Mouse (Mus musculus): ENCODE results near the gene Ring1.
A peak's percentile ranks its signal among the peaks of the same experiment; 100 is the strongest.
"Not testable (repeated sequence)": the region's sequence is repeated elsewhere in the genome, so short reads cannot be mapped to it uniquely, and the experiment has no call there.

Ring1 gene

DNA sequence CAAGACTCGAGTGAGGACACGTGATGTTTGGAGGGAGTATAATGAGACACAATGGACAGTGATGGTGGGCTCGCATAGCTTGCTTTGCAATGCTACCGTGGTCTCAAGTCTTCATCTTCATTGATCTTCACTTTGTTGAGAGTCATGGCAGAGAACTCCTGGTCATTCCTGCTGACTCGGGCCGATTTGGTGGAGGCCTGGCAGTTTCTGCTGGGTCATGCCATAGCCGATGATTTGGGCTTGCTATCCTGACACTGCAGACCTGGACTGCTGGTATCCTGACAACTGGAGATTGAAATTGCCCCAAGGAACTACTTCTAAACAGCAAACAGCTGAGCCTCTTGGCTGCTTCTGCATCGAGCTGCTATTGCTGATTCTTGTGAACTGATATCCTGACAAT, 29.5 kb downstream of the Ring1 start:
- DNase-seq (ENCODE audit: low spot score in 2 of 2): no peak

DNA sequence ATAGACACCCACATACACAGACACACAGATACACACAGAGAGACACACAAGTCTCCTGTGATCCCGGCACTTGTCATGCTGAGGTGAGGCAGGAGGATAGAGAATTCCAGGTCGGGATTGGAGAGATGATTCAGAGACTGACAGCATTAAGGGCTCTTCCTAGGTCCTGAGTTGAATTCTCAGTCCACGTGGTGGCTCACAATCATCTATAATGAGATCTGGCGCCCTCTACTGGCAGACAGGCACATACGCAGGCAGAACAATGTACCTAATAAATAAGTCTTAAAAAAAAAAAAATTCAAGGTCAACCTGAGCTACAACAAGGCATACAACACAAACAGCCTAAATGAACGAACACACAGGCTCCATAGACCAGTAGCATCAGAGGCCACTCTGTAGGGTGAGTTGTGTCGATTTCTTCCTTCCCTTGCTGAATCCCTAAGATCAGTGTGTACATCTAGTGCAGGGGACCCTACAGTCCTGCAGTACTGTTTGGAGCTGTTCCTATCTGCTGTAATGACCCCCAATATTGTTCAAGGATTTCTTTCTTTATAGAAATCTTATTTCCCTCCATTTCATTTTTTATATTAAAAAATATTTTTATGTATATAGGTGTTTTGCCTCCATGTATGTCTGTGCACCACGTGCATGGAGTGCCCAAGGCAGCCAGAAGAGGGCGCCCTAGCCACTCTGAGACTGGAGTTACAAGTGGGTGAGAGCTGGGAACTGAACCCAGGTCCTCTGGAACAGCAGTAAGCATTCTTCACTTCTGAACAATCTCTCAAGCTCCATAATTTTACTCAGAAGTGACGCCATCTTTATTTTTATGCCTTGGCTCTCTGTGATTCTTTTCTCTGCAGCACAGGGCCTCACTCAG, 32.5 kb downstream of the Ring1 start:
- peak in 1 of 2 experiments; percentile 47 for DNase-seq (ENCODE audit: low spot score in 2 of 2)

DNA sequence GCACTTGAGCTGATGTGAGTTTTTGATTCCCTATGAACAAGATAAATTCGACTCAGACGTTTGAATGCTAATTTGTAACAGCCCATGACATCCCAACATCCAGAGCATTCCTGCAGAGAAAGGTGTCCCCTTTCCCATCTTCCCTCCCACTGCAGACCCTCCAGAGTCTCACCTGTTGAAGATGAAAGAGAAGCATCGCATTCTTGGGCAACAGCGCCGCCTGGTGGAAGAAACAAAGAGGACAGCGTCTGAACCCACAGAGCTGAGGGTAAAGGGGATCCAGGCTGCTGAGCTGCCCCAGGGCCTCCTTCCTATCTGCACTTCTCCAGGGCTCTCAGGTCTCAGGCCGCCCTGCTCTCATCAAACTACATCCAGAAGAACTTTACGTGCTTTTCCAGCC, 42.3 kb downstream of the Ring1 start:
- not testable (repeated sequence) for DNase-seq (ENCODE audit: low spot score in 2 of 2)

DNA sequence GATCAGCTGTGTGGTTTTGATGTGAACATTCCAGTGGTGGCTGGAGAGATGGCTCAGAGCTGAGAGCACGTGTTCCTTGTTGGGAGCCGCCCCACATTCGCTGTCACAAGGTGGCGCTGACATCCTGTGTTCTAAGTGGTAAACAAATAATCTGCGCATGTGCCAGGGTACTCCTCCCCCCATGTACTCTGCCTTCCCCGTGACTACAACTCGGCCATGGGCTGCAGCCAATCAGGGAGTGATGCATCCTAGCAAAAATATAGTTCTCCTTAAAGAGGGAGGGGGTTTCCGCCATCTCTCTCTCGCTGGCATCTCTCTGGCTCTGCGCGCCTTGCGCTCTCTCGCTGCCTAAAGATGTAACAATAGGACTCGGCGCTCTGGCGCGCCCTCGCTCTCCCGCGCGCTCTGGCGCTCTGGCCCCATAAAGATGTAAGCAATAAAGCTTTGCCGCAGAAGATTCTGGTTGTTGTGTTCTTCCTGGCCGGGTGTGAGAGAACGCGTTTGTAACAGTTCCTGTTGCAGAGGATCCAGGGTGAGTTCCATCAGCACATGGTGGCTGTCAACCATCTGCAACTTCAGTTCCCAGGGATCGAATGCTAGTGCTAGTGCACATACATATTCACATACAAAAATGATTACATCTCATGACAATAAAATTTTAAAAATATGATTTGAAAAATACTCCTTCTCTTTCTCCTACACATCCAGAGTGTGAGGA, 43.1 kb downstream of the Ring1 start:
- DNase-seq (ENCODE audit: low spot score in 2 of 2): peak; percentile 92 to 94

DNA sequence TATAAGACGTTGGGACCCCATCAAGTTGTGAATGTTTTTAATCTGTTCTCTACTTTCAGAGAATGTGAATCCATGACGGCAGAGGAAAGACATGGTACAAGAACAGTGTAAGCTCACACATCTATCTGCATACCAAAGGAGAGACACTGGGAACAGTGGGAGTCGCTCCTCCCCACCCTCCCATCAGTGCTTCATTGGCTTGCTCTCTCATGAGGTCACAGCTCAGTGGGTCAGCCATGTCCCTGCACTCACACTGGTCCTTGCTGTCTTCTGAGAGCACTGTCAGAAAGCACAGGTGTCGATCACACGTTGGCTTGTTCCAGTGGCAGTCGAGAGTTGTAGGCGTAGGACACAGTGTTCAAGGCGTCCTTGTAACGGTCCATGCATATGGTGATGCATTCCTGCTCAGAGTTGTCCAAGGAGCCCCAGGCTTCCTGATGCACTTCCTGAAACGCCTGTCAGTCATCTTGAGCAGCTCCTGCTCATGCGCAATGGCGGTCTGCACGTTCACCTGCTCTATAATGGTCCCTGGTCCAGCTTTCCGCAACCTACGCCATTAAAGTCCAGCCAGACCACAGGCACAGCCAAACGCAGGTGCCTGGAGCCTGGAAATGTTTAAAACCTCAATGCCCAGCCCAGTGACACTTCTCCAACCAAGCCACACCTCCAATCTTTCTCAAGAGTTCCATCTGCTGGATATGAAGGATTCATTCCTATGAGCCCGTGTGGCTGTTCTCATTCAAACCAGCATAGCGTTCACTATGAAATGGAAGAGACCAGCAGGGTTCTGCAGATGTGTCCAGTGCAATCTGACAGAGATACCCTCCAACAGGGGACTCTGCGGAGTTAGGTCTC, 44.1 kb downstream of the Ring1 start:
- no peak for DNase-seq (ENCODE audit: low spot score in 2 of 2)

DNA sequence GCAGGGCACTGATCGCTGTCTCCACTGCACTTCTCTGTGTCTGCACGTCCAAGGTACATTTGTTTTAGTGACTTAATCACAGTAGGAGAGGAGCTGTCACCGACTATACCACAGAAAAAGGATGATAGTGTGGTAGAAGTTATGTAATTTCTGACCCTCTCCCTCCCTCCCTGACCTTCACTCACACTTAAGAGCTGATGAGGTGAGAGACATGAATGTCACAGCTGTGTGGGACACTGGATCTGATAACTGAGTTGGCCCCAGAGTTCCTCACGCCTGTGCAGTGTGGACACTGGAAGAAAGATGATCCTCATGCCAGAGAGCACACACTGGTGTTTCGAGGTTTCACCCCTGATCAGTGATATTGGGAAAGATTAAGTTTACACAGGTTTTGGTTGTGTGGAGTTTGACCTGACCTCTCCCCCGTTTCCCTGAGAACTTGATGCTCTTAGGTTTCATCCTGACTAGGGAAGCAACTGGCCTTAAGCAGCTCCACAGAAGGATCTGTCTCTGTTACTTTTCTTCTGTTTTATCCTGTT, 44.9 kb downstream of the Ring1 start:
- DNase-seq (ENCODE audit: low spot score in 2 of 2): no peak

DNA sequence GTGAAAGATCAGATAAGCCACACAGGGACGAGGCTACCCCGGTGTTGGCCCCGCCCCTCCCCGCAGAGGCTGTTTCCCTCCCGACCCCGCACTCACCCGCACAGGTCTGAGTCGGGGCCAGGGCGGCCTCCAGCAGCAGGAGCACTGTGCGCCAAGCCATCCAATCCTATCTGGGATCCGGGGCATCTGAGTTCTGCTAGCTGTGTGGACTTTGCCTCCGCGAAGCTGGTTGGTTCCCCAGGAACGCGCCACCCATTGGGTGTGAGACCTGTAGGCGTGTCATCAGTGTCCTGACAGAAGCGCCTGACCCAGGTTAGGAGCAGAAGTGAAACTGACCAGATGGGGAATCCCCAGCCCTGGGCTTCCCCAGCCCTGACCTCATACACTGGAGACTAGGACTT, 45.8 kb downstream of the Ring1 start:
- DNase-seq (ENCODE audit: low spot score in 2 of 2): peak in 1 of 2 experiments; percentile 63

DNA sequence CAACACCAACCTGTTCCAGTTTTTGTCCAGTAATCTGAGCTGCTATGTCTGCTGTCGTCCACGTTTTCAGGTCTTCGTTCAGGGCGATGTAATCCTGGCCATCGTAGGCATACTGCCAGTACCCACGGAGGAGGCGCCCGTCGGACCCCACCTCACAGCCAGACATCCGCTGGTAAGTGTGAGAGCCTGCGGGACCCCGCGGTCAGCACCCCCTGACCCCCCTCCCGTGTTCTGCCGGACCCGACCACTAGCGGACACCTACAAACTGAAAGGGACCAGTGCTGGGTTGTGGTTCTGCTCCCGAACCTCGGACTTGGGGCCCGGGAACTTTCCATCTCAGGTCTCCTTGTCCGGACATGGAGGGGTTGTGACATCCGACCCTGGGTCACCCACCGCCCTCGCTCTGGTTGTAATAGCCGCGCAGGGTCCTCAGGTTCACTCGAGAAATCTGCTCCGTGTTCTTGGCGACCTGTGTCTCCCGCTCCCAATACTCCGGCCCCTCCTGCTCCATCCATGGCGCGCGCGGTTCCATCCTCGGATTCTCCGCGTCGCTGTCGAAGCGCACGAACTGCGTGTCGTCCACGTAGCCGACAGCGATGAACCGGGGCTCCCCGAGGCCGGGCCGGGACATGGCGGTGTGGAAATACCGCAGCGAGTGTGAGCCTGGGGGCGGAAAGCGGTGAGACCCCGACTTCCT, 46.5 kb downstream of the Ring1 start:
- DNase-seq (ENCODE audit: low spot score in 2 of 2): no peak

DNA sequence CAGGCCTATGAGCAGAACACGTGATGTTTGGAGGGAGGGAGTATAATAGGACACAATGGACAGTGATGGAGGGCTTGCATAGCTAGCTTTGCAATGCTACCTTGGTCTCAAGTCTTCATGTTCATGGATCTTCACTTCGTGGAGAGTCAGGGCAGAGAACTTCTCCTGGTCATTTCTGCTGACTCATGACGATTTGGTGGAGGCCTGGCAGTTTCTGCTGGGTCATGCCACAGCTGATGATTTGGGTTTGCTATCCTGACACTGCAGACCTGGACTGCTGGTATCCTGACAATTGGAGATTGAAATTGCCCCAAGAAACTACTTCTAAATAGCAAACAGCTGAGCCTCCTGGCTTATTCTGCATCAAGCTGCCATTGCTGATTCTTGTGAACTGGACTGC, 50.9 kb downstream of the Ring1 start:
- no peak for DNase-seq (ENCODE audit: low spot score in 2 of 2)

DNA sequence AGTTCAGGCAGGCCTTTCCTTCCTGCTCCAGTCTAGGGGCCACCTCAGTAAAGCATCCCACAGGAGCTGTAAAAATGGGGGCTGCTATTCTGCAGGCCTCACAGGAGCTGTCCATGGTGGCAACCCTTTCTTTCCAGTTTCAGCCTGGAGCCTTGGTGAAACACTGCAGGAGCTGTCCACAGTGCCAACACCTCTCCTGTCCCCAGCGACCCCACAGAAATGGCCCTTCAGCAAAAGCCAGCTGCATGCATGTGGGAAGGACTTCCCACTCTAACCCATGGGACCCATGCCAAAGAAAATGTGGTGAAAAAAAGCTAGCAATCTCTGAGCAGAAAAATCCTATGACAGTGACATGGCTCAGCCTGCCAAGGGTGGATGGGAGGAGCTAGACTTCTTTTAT, 51.8 kb downstream of the Ring1 start:
- DNase-seq (ENCODE audit: low spot score in 2 of 2): no peak
